Mouse (Mus musculus) forebrain, embryonic 11.5 days (tissue): ENCODE results near the gene 4930523C07Rik. TPM values are rescaled to one million over a fixed set of nuclear protein-coding genes. Genes with fewer than 3 reads are reported as not detected.

Experiments
- ATAC-seq: fragments of 200-750 bp; cut with Nextera tagmentation; replicated peaks from 2 replicates; pipeline ENCODE4 v1.8.0; 2017; ENCODE audit warnings: moderate TSS enrichment; ENCODE audit not compliant: low FRiP score
- DNase-seq: peaks from one replicate; pipeline ENCODE4 v3.0.0-alpha.2; 2017; ENCODE audit warnings: low spot score
- H3K27ac ChIP-seq: fragments of 300-500 bp; sonication (generic); 2 replicates; pipeline ENCODE4 v1.5.1; 2014; ENCODE audit warnings: low read depth, low read length
- H3K27me3 ChIP-seq: fragments of 300-500 bp; sonication (generic); 2 replicates; pipeline ENCODE4 v1.6.1; 2014; ENCODE audit warnings: mild to moderate bottlenecking, low read length, mixed read lengths; ENCODE audit not compliant: control insufficient read depth, insufficient read depth
- H3K36me3 ChIP-seq: fragments of 300-500 bp; sonication (generic); 2 replicates; pipeline ENCODE4 v1.6.1; 2014; ENCODE audit warnings: mild to moderate bottlenecking, low read length, moderate library complexity, mixed read lengths; ENCODE audit not compliant: control insufficient read depth, insufficient read depth
- H3K4me1 ChIP-seq: fragments of 300-500 bp; sonication (generic); replicated peaks from 2 replicates; pipeline ENCODE4 v1.6.1; 2014; ENCODE audit warnings: low read length, mixed read lengths; ENCODE audit not compliant: control insufficient read depth, insufficient read depth
- H3K4me2 ChIP-seq: fragments of 300-500 bp; sonication (generic); 2 replicates; pipeline ENCODE4 v1.6.1; 2014; ENCODE audit warnings: low read depth, mild to moderate bottlenecking, low read length, moderate library complexity, mixed read lengths; ENCODE audit not compliant: severe bottlenecking
- H3K4me3 ChIP-seq: fragments of 300-500 bp; sonication (generic); 2 replicates; pipeline ENCODE4 v1.5.1; 2014; ENCODE audit warnings: low read depth, low read length
- H3K9ac ChIP-seq: fragments of 300-500 bp; sonication (generic); 2 replicates; pipeline ENCODE4 v1.6.1; 2014; ENCODE audit warnings: low read length
- H3K9me3 ChIP-seq: fragments of 300-500 bp; sonication (generic); 2 replicates; pipeline ENCODE4 v1.6.1; 2016; ENCODE audit warnings: low read length, mixed read lengths; ENCODE audit not compliant: control insufficient read depth
- WGBS: fragments of 180-500 bp; shearing (Covaris S2); extraction: QIAGEN DNeasy Blood & Tissue Kit; methylation state at CpG from one replicate; pipeline ENCODE4 v1.1.7; 2014; 5-methylcytosine and 5-hydroxymethylcytosine counted together
- polyA plus RNA-seq: library from polyadenylated mRNA; unstranded; fragments of >200 nt; fragmentation: Nextera tagmentation; extraction: Ambion mirVana; gene quantifications from 2 replicates; pipeline ENCODE4 v1.2.1, GENCODE M21; 2014

4930523C07Rik gene
- polyA plus RNA-seq, 1 experiment from 2014 or later = 1.6 TPM

- H3K4me1 ChIP-seq = no peaks in the 10 kb centered on the region
- no peak overlapping the region for H3K4me3 ChIP-seq
- no peak for DNase-seq
- no peak overlapping the region for H3K9ac ChIP-seq
- H3K27ac ChIP-seq = no peak overlapping the region
- no peak for ATAC-seq
- no peaks in the 10 kb centered on the region for H3K36me3 ChIP-seq
- no peaks in the 10 kb centered on the region for H3K27me3 ChIP-seq
- WGBS = 63% methylated on average over 7 of the region's 7 CpGs
- no peaks in the 10 kb centered on the region for H3K9me3 ChIP-seq
- H3K4me2 ChIP-seq = no peak overlapping the region
These were observed 20.5 kb downstream of the 4930523C07Rik start for GRCm38 (mm10) chr1:160064547-160065144.

GRCm38 (mm10) chr1:160078882-160079661 is 34.9 kb downstream of the 4930523C07Rik start:
- no peaks in the 10 kb centered on the region for H3K36me3 ChIP-seq
- WGBS = 79% methylated on average over 14 of the region's 14 CpGs
- ATAC-seq (no peak), DNase-seq (no peak)
- no peak overlapping the region for H3K9ac ChIP-seq
- no peaks in the 10 kb centered on the region for H3K4me1 ChIP-seq
- H3K9me3 ChIP-seq = no peaks in the 10 kb centered on the region
- no peak overlapping the region for H3K27ac ChIP-seq
- no peak overlapping the region for H3K4me2 ChIP-seq
- no peak overlapping the region for H3K4me3 ChIP-seq
- no peaks in the 10 kb centered on the region for H3K27me3 ChIP-seq

GRCm38 (mm10) chr1:160080800-160081436 is 36.7 kb downstream of the 4930523C07Rik start:
- 36% methylated on average over 2 of the region's 2 CpGs for WGBS
- no peak overlapping the region for H3K4me3 ChIP-seq
- H3K9ac ChIP-seq = no peak overlapping the region
- DNase-seq = peak; percentile 89
- peak; percentile 68; the same call in 1 of the 2 replicates for ATAC-seq
- no peaks in the 10 kb centered on the region for H3K4me1 ChIP-seq
- no peak overlapping the region for H3K27ac ChIP-seq
- no peaks in the 10 kb centered on the region for H3K27me3 ChIP-seq
- no peak overlapping the region for H3K4me2 ChIP-seq
- H3K9me3 ChIP-seq = no peaks in the 10 kb centered on the region
- H3K36me3 ChIP-seq = no peaks in the 10 kb centered on the region

- Histone ChIP-seq H3K4me2 (no peak overlapping the region), H3K27ac (no peak overlapping the region), H3K27me3 (no peaks in the 10 kb centered on the region), H3K9me3 (no peaks in the 10 kb centered on the region), H3K4me3 (no peak overlapping the region), H3K4me1 (no peaks in the 10 kb centered on the region), H3K9ac (no peak overlapping the region), H3K36me3 (no peaks in the 10 kb centered on the region)
- 70% methylated on average over 1 of the region's 1 CpGs for WGBS
- no peak for DNase-seq
- no peak for ATAC-seq
These were observed 38.5 kb downstream of the 4930523C07Rik start for GRCm38 (mm10) chr1:160082647-160083046.

GRCm38 (mm10) chr1:160084239-160084638 is 40.1 kb downstream of the 4930523C07Rik start:
- Histone ChIP-seq H3K9me3 (no peaks in the 10 kb centered on the region), H3K9ac (no peak overlapping the region), H3K4me3 (no peak overlapping the region), H3K4me1 (no peaks in the 10 kb centered on the region), H3K27me3 (no peaks in the 10 kb centered on the region), H3K36me3 (no peaks in the 10 kb centered on the region), H3K27ac (no peak overlapping the region), H3K4me2 (no peak overlapping the region)
- WGBS = 75% methylated on average over 1 of the region's 1 CpGs
- DNase-seq (no peak), ATAC-seq (no peak)

GRCm38 (mm10) chr1:160086651-160087050 is 42.5 kb downstream of the 4930523C07Rik start:
- Histone ChIP-seq H3K36me3 (no peaks in the 10 kb centered on the region), H3K9ac (no peak overlapping the region), H3K9me3 (no peaks in the 10 kb centered on the region), H3K4me1 (no peaks in the 10 kb centered on the region), H3K27ac (no peak overlapping the region), H3K27me3 (no peaks in the 10 kb centered on the region), H3K4me2 (no peak overlapping the region), H3K4me3 (no peak overlapping the region)
- DNase-seq (no peak), ATAC-seq (no peak)
- 79% methylated on average over 2 of the region's 2 CpGs for WGBS

GRCm38 (mm10) chr1:160099659-160100302 is 55.6 kb downstream of the 4930523C07Rik start:
- no peaks in the 10 kb centered on the region for H3K27me3 ChIP-seq
- no peak for DNase-seq

GRCm38 (mm10) chr1:160100996-160101395 is 56.8 kb downstream of the 4930523C07Rik start:
- ATAC-seq (no peak), DNase-seq (no peak)
- Histone ChIP-seq H3K4me3 (no peak overlapping the region), H3K36me3 (no peaks in the 10 kb centered on the region), H3K4me1 (no peaks in the 10 kb centered on the region), H3K27ac (no peak overlapping the region), H3K9ac (no peak overlapping the region), H3K27me3 (no peaks in the 10 kb centered on the region), H3K9me3 (no peaks in the 10 kb centered on the region), H3K4me2 (no peak overlapping the region)
- WGBS = 86% methylated on average over 5 of the region's 5 CpGs

More at GRCm38 (mm10) chr1:160099659-160100302, 55.6 kb downstream of the 4930523C07Rik start:
- Histone ChIP-seq H3K4me1 (no peaks in the 10 kb centered on the region), H3K9me3 (no peaks in the 10 kb centered on the region), H3K4me2 (no peak overlapping the region), H3K36me3 (no peaks in the 10 kb centered on the region), H3K9ac (no peak overlapping the region), H3K4me3 (no peak overlapping the region), H3K27ac (no peak overlapping the region)
- WGBS = 86% methylated on average over 5 of the region's 5 CpGs
- ATAC-seq = no peak
